Mouse (Mus musculus) heart, embryonic 10.5 days (tissue): ENCODE results near the gene Wdr19. TPM values are rescaled to one million over a fixed set of nuclear protein-coding genes. Genes with fewer than 3 reads are reported as not detected.

Experiments
- DNase-seq: peaks from one replicate; pipeline ENCODE4 v3.0.0-alpha.2; 2017; ENCODE audit warnings: low spot score
- H3K27ac ChIP-seq: fragments of 300-500 bp; sonication (generic); 2 replicates; pipeline ENCODE4 v1.5.1; 2016; ENCODE audit warnings: mild to moderate bottlenecking
- H3K27me3 ChIP-seq: fragments of 300-500 bp; sonication (generic); 2 replicates; pipeline ENCODE4 v1.6.1; 2016; ENCODE audit warnings: mild to moderate bottlenecking; ENCODE audit not compliant: poor library complexity, insufficient read depth, severe bottlenecking
- H3K36me3 ChIP-seq: fragments of 300-500 bp; sonication (generic); 2 replicates; pipeline ENCODE4 v1.6.1; 2016; ENCODE audit warnings: mild to moderate bottlenecking, moderate library complexity
- H3K4me1 ChIP-seq: fragments of 300-500 bp; sonication (generic); 2 replicates; pipeline ENCODE4 v1.6.1; 2016; ENCODE audit warnings: mild to moderate bottlenecking
- H3K4me3 ChIP-seq: fragments of 300-500 bp; sonication (generic); 2 replicates; pipeline ENCODE4 v1.5.1; 2016; ENCODE audit warnings: mild to moderate bottlenecking, moderate library complexity
- H3K9me3 ChIP-seq: fragments of 300-500 bp; sonication (generic); 2 replicates; pipeline ENCODE4 v1.6.1; 2016; ENCODE audit warnings: mild to moderate bottlenecking, moderate library complexity
- WGBS: fragments of 180-500 bp; shearing (Covaris S2); methylation state at CpG from one replicate; pipeline ENCODE4 v1.1.7; 2016; 5-methylcytosine and 5-hydroxymethylcytosine counted together
- polyA plus RNA-seq: library from polyadenylated mRNA; unstranded; fragments of >200 nt; fragmentation: Nextera tagmentation; extraction: Ambion mirVana; gene quantifications from 2 replicates; pipeline ENCODE4 v1.2.1, GENCODE M21; 2016

Wdr19 gene
- 7.3 and 8.4 TPM in 2 replicates for polyA plus RNA-seq

- Histone ChIP-seq H3K4me3 (peak within 1 kb of the TSS; percentile 75), H3K27ac (peak within 1 kb of the TSS; percentile 85), H3K4me1 (peaks cover 5% of the 10 kb centered on the region), H3K27me3 (no peaks in the 10 kb centered on the region), H3K36me3 (no peaks in the 10 kb centered on the region), H3K9me3 (no peaks in the 10 kb centered on the region)
- peak; percentile 100 for DNase-seq
- WGBS, result under 1% methylated on average over 37 of the region's 37 CpGs
These were observed at the start of gene Wdr19 for GRCm38 (mm10) chr5:65199346-65200128. Wdr19 (plus strand) TSS chr5:65199696.

- Histone ChIP-seq H3K4me3 (no peak overlapping the region), H3K4me1 (peaks cover 7% of the 10 kb centered on the region), H3K36me3 (peaks cover 19% of the 10 kb centered on the region), H3K9me3 (no peaks in the 10 kb centered on the region), H3K27me3 (no peaks in the 10 kb centered on the region), H3K27ac (no peak overlapping the region)
- no peak for DNase-seq
- 88% methylated on average over 6 of the region's 6 CpGs for WGBS
These were observed 49.8 kb upstream of the Wdr19 start for GRCm38 (mm10) chr5:65149706-65150105.

GRCm38 (mm10) chr5:65150376-65150955 is 49.0 kb upstream of the Wdr19 start:
- WGBS, result 81% methylated on average over 8 of the region's 8 CpGs
- DNase-seq, result no peak
- no peaks in the 10 kb centered on the region for H3K9me3 ChIP-seq
- H3K4me1 ChIP-seq, result peaks cover 5% of the 10 kb centered on the region
- H3K27ac ChIP-seq, result no peak overlapping the region
- no peaks in the 10 kb centered on the region for H3K27me3 ChIP-seq
- H3K36me3 ChIP-seq, result peaks cover 16% of the 10 kb centered on the region
- H3K4me3 ChIP-seq, result no peak overlapping the region

- no peak overlapping the region for H3K27ac ChIP-seq
- peak; percentile 33 for DNase-seq
These were observed 48.2 kb upstream of the Wdr19 start for GRCm38 (mm10) chr5:65151276-65151675.

GRCm38 (mm10) chr5:65151767-65152166 is 47.7 kb upstream of the Wdr19 start:
- H3K36me3 ChIP-seq, result peaks cover 20% of the 10 kb centered on the region
- WGBS, result 56% methylated on average over 5 of the region's 5 CpGs

More at GRCm38 (mm10) chr5:65151276-65151675, 48.2 kb upstream of the Wdr19 start:
- peaks cover 19% of the 10 kb centered on the region for H3K36me3 ChIP-seq
- WGBS, result 85% methylated on average over 3 of the region's 3 CpGs
- no peaks in the 10 kb centered on the region for H3K9me3 ChIP-seq
- H3K4me1 ChIP-seq, result peaks cover 5% of the 10 kb centered on the region
- no peaks in the 10 kb centered on the region for H3K27me3 ChIP-seq
- H3K4me3 ChIP-seq, result no peak overlapping the region

GRCm38 (mm10) chr5:65154287-65154686 is 45.2 kb upstream of the Wdr19 start:
- peak; percentile 27 for DNase-seq
- peaks cover 5% of the 10 kb centered on the region for H3K4me1 ChIP-seq
- H3K27ac ChIP-seq, result no peak overlapping the region
- H3K4me3 ChIP-seq, result no peak overlapping the region
- no peaks in the 10 kb centered on the region for H3K9me3 ChIP-seq
- H3K36me3 ChIP-seq, result peaks cover 20% of the 10 kb centered on the region; the same call in 1 of the 2 replicates
- 84% methylated on average over 6 of the region's 6 CpGs for WGBS
- no peaks in the 10 kb centered on the region for H3K27me3 ChIP-seq

More at GRCm38 (mm10) chr5:65151767-65152166, 47.7 kb upstream of the Wdr19 start:
- Histone ChIP-seq H3K9me3 (no peaks in the 10 kb centered on the region), H3K27me3 (no peaks in the 10 kb centered on the region), H3K4me1 (peaks cover 5% of the 10 kb centered on the region), H3K4me3 (no peak overlapping the region), H3K27ac (no peak overlapping the region)
- peak; percentile 74 for DNase-seq

- no peak overlapping the region for H3K4me3 ChIP-seq
- H3K27me3 ChIP-seq, result no peaks in the 10 kb centered on the region
- peaks cover under 1% of the 10 kb centered on the region for H3K4me1 ChIP-seq
- H3K27ac ChIP-seq, result no peak overlapping the region
- peak; percentile 75 for DNase-seq
- peaks cover 19% of the 10 kb centered on the region; the same call in 1 of the 2 replicates for H3K36me3 ChIP-seq
- WGBS, result 62% methylated on average over 2 of the region's 2 CpGs
- H3K9me3 ChIP-seq, result no peaks in the 10 kb centered on the region
These were observed 42.6 kb upstream of the Wdr19 start for GRCm38 (mm10) chr5:65156853-65157252.

GRCm38 (mm10) chr5:65157412-65158381 is 41.8 kb upstream of the Wdr19 start:
- Histone ChIP-seq H3K27me3 (no peaks in the 10 kb centered on the region), H3K9me3 (no peaks in the 10 kb centered on the region), H3K4me3 (no peak overlapping the region), H3K36me3 (peaks cover 19% of the 10 kb centered on the region; the same call in 1 of the 2 replicates), H3K27ac (peak overlapping the region; percentile 49; the same call in 1 of the 2 replicates), H3K4me1 (no peaks in the 10 kb centered on the region)
- peak; percentile 78 for DNase-seq
- 63% methylated on average over 22 of the region's 22 CpGs for WGBS

GRCm38 (mm10) chr5:65158696-65159305 is 40.7 kb upstream of the Wdr19 start:
- peak; percentile 67 for DNase-seq
- Histone ChIP-seq H3K4me1 (no peaks in the 10 kb centered on the region), H3K4me3 (no peak overlapping the region), H3K27ac (peak overlapping the region; percentile 17; the same call in 1 of the 2 replicates), H3K27me3 (no peaks in the 10 kb centered on the region), H3K9me3 (no peaks in the 10 kb centered on the region), H3K36me3 (peaks cover 24% of the 10 kb centered on the region; the same call in 1 of the 2 replicates)
- WGBS, result 84% methylated on average over 20 of the region's 20 CpGs

GRCm38 (mm10) chr5:65163001-65163400 is 36.5 kb upstream of the Wdr19 start:
- H3K36me3 ChIP-seq, result peaks cover 35% of the 10 kb centered on the region

GRCm38 (mm10) chr5:65163489-65164092 is 35.9 kb upstream of the Wdr19 start:
- no peak overlapping the region for H3K4me3 ChIP-seq
- H3K36me3 ChIP-seq, result peaks cover 34% of the 10 kb centered on the region
- no peaks in the 10 kb centered on the region for H3K27me3 ChIP-seq
- no peak overlapping the region for H3K27ac ChIP-seq
- WGBS, result 83% methylated on average over 17 of the region's 17 CpGs
- H3K9me3 ChIP-seq, result no peaks in the 10 kb centered on the region
- peaks cover 7% of the 10 kb centered on the region; the same call in 1 of the 2 replicates for H3K4me1 ChIP-seq
- DNase-seq, result no peak

More at GRCm38 (mm10) chr5:65163001-65163400, 36.5 kb upstream of the Wdr19 start:
- DNase-seq, result peak; percentile 27
- H3K4me1 ChIP-seq, result peaks cover 6% of the 10 kb centered on the region; the same call in 1 of the 2 replicates
- WGBS, result 57% methylated on average over 5 of the region's 5 CpGs
- no peaks in the 10 kb centered on the region for H3K27me3 ChIP-seq
- H3K27ac ChIP-seq, result no peak overlapping the region
- no peaks in the 10 kb centered on the region for H3K9me3 ChIP-seq
- no peak overlapping the region for H3K4me3 ChIP-seq
